Mouse (Mus musculus): ENCODE results near the gene Ubqln1. TPM values are rescaled to one million over a fixed set of nuclear protein-coding genes. Genes with fewer than 3 reads are reported as not detected.

Gene Ubqln1
- total RNA-seq (2023; ENCODE audit: inconsistent age): 90.2 to 99.8 TPM (median 94.2 TPM) in 4 replicates

DNA sequence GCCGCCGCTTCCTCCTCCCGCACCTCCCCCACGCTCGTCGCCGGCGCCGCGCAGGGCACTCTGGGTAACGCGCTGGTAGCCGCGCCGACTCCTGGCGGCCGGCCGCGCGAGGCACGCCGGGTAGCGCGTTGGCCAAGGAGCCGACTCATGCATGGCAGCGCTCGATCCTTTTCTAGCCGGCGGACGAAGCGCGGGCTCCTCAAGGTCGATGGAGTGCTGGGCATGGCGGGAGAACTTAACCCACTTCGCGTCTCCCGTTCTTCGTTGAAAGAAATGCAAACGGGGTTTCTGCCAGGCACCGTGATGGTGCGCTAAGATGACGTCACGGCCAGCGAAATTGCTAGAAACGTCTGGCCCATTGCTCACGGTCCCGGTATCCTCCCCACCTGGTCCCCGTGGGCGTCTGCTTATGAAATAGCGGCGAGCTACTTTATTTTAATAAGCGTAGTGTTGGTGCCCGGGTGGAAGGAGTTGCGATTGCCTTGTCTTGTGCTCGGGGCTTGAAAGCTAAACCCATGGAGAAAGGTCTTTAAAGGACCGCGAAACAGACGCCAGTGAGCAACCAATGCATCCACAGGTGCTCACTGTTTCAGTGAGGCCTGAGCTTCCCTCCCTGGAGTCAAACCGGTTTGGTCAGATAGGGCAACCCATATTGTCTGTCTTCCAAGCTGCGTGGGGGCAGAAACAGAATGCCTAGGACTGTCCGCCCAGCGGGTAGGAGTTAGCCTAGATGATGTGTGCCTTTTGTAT lies at the start of gene Ubqln1:
Gene Ubqln1 (minus strand): TSS at position 62 of the 750 bp plus-strand sequence.

DNA sequence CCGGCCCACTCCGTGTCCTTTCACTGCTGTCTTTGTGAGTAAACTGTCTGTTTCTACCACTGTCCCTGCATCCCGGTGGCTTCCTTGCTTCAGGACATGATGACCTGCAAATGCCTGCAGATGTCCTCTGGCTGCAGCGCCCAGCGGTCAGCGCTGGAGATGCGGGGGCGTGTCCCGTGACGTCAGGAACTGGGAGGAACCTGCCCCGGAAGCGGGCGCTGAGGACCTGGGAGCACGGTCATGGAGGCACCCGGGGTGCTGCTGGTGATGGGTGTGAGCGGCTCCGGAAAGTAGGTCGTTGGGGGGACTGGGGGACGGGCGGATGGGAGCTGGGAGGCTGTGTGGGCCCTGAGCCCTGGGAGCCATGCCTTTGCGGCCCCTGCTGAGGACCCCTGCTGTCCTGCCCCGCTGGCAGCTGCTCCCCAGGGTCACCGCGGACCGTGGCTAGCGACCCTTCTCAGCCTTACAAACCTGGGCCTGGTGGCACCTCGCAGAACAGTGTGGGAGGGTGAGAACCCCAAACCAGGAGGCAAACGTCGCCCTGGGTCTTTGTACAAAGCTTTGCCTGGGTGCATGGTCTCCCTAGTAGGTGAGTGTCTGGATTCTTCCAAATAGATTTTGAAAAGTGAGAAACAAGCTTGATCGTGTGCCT lies 57.9 kb downstream of the Ubqln1 start, which contains the start of gene Idnk:
Gene Idnk (plus strand): TSS at position 203 of the 652 bp plus-strand sequence.

DNA sequence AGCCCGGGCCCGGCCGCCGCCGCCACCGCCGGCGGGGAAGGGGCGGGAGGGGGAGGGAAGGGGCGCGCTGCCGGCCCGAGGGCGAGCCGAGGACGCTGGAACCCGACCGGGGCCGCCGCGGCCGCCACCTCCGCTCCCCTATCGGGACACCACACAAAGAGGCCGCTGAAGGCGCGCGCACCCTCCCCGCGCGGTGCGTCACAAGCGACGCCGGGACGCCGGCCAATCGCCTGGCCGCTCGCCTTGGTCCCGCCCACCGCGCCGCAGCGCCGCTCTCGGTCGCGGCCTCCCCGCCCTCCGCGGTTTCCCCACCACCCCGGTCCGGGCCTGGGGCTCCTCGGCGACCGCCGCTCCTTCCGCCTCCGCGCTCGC lies 87.1 kb downstream of the Ubqln1 start, which contains the start of gene Hnrnpa0:
Gene Hnrnpa0 (minus strand): TSS at position 161 of the 372 bp plus-strand sequence.

Other genes starting within 250 kb of the Ubqln1 start
- 0.12 to 0.19 TPM (median 0.18 TPM) in 3 of 4 replicates, not detected in the other for gene Klhl3, start 102.1 kb downstream of the Ubqln1 start, total RNA-seq (2023; ENCODE audit: inconsistent age)
- 139 to 154 TPM (median 148 TPM) in 4 replicates for gene Hnrnpa0, start 87.1 kb downstream of the Ubqln1 start, total RNA-seq (2023; ENCODE audit: inconsistent age)
- 63.8 to 84.7 TPM (median 67.1 TPM) in 4 replicates for gene Idnk, start 58.0 kb downstream of the Ubqln1 start, total RNA-seq (2023; ENCODE audit: inconsistent age)
- gene Gkap1, start 60.0 kb upstream of the Ubqln1 start, total RNA-seq (2023; ENCODE audit: inconsistent age): 3.1 to 5.1 TPM (median 3.8 TPM) in 4 replicates
- gene Kif27, start 143.5 kb upstream of the Ubqln1 start, total RNA-seq (2023; ENCODE audit: inconsistent age): 0.16 to 0.39 TPM (median 0.37 TPM) in 4 replicates
- gene 2210016F16Rik, start 169.6 kb upstream of the Ubqln1 start, total RNA-seq (2023; ENCODE audit: inconsistent age): 12.4 to 14.5 TPM (median 13.1 TPM) in 4 replicates
- 50.2 to 54.6 TPM (median 52.7 TPM) in 4 replicates for gene Rmi1, start 186.6 kb upstream of the Ubqln1 start, total RNA-seq (2023; ENCODE audit: inconsistent age)
- gene Hnrnpk, start 187.7 kb upstream of the Ubqln1 start, total RNA-seq (2023; ENCODE audit: inconsistent age): 1,294 to 1,357 TPM (median 1,337 TPM) in 4 replicates

Data from B cell, adult (primary cell).